Mouse (Mus musculus) heart, adult 2 months (tissue): ENCODE measurements around the gene Fam222b.

ENCODE experiments used
- EP300 ChIP-seq: fragments of 200-500 bp; IDR thresholded peaks from 2 replicates; pipeline ENCODE4 v1.6.1; 2011; ENCODE audit warnings: low read depth, low read length, control low read depth; ENCODE audit not compliant: insufficient read depth
- POLR2A ChIP-seq: fragments of 200-500 bp; IDR thresholded peaks from 2 replicates; pipeline ENCODE4 v1.6.1; 2011; ENCODE audit warnings: mild to moderate bottlenecking, low read depth, low read length, control low read depth; ENCODE audit not compliant: insufficient read depth

- TF ChIP-seq POLR2A (no peak), EP300 (no peak)
These were observed 51.7 kb downstream of the Fam222b start for GRCm38 (mm10) chr11:78146168-78146567.
